Mouse (Mus musculus) kidney, postnatal 25 days (tissue): ENCODE results near the gene Rbfox2.
"Not testable (repeated sequence)": the region's sequence is repeated elsewhere in the genome, so short reads cannot be mapped to it uniquely, and the experiment has no call there.

Experiments
- DNase-seq, 2 experiments: peaks; one replicate each; pipeline ENCODE4 v3.0.0; 2021; ENCODE audit warnings: mixed read lengths in 2 of 2

Rbfox2 gene

GRCm38 (mm10) chr15:77269496-77269895 is 37.3 kb downstream of the Rbfox2 start:
- DNase-seq, result not testable (repeated sequence)

GRCm38 (mm10) chr15:77268415-77268814 is 38.4 kb downstream of the Rbfox2 start:
- no peak for DNase-seq

DNA sequence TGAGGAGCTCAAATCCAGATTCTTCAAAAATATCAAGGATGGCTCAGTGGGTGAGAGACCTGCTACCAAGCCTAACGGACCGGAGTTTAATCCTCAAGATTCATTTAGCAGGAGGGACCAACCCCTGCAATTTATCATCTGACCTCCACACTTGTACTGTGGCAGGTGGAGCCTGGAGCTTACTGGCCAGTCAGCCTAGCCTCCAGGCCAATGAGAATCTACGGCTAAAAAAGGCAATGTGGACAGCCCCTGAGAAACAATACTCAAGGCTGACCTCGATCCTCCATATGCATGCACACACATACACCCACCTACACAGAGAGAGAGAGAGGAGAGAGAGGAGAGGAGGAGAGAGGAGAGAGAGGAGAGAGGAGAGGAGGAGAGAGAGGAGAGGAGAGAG is 41.5 kb downstream of the Rbfox2 start:
- DNase-seq, result no peak

GRCm38 (mm10) chr15:77264314-77264713 is 42.5 kb downstream of the Rbfox2 start:
- DNase-seq, result peak in 1 of 2 experiments; percentile 50

DNA sequence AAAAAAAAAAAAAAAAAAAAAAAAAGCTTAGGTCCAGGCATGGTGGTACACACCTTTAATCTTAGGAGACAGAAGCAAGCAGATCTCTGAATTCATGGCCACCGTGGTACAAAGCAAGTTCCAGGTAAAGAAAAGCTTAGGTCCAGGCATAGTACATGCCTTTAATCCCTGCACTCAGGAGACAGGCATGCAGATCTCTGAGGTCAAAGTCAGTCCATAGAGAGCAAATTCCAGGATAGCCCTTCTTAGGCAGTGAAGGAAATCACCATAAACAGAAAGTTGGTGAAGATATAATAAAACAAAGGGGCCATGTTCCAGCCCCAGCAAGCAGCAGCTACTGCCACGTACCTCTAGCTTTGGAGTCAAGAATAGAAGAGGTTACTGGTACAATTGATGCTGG is 44.0 kb downstream of the Rbfox2 start:
- no peak for DNase-seq

GRCm38 (mm10) chr15:77257437-77258229 is 49.2 kb downstream of the Rbfox2 start:
- DNase-seq, result peak; percentile 71 to 72

- no peak for DNase-seq
Observed at GRCm38 (mm10) chr15:77256782-77257181, 50.0 kb downstream of the Rbfox2 start.

DNA sequence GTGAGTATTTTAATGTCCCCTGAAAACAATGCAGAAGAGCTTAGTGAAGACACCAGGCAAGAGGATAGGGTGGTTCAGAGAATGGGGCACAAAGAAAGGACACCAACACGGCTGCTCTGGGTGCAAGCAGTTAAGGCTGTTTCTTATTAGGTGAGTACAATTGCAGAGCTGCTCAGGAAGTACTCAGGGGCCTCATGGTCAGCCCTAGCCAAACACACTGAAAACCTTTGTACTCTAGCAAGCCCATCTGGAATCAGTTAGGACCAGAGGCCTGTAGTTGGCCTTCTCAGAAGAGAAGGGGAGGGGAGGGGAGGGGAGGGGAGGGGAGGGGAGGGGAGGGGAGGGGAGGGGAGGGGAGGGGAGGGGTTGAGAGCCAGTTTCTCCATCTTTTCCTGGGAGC is 52.2 kb downstream of the Rbfox2 start:
- DNase-seq, result no peak

DNA sequence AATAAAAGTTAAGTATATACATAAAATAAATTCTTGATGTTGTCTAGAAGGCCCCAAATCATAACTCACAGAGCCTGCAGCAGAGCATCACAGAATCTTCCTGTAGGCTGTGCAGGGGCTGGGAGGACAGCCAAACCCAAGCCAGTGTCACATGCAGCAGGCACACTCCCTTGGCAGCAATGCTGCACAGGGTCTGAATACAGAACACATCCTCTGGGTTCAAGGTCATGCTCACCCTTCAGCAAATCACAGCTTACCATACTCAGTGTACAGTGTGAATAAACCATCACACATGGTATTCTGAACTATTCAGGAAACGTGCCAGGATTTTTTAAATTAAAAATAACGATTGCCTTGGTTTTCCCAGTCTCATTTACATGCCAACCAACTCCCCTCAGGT is 52.7 kb downstream of the Rbfox2 start:
- peak; percentile 45 to 72 for DNase-seq

DNA sequence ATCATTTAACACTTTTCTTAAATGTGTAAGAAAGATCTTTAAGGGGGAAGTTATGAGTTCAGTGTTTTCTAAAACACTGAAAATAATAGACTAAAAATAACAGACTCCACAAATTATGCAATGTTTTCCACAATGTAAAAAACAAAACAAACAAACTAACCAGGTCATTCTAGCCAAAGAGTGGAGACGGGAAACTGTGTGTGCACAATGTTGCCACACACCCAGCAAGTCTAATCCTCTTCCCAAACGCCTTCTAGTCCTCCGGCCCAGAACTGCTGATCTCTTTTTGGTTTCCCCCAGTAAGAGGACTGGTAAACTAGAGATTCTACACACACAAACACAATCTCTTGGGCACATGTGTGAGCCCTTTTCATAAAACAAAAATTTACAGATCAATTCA is 55.1 kb downstream of the Rbfox2 start:
- DNase-seq, result no peak

DNA sequence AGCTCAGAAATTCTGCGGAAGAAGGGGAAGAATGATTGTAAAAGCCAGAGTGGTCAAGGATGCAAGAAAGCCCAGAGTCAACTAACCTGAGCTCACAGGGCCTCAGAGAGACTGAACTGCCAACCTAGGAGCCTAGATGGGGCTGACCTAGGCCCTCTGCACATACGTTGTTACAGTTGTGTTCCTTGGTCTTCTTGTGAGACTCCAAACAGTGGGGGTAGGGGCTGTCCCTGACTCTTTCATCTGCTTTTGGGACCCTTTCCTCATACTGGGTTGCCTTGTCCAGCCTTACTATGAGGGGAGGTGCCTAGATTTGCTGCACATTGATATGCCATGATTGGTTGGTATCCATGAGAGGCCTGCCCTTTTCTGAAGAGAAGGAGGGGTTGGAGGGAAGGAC is 56.0 kb downstream of the Rbfox2 start:
- no peak for DNase-seq

GRCm38 (mm10) chr15:77249421-77249820 is 57.4 kb downstream of the Rbfox2 start:
- DNase-seq, result no peak

DNA sequence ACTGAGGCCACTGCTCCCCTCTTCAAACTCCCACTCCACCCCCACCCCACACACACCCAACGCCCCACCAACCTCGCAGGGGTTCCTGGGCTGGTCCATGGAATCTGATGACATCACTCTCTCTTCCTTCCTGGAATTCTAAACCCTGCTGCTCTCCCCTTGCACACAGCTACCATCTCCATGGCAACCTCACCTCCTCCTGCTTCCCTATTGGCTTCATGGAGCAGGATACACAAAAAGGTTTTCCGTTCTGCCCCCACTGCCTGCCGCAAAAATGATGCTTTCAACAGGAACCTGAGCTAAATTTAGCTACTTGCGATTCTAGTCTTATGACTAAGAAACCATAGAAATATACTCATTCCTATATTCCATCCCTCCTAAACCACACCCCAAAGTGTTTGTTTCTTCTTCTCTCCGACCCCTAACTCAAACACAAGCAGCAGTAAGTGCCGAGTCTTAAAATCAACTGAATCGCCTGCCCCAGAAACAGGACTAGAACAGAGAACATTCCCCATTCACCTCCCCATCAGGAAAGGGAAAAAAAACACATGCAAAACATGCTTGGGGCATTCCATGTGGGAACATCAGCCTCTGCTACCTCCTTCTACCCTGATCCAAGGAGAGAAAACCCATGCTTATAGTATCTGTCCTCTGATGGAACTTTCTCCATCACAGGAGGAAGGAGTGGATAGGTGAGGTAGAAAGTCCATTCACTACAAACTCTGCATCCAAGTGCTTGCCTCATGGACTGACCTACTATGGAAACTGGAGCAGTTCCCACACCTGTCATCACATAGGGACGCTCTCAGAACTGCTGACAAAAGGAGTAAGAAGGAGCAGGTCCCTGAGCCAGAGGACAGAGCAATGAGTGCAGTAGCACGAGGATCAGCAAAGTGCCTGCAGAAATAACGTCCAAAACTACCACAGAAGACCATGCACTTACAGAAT is 61.1 kb downstream of the Rbfox2 start:
- peak; percentile 62 to 83 for DNase-seq

- no peak for DNase-seq
Observed at GRCm38 (mm10) chr15:77244634-77245033, 62.2 kb downstream of the Rbfox2 start.

GRCm38 (mm10) chr15:77243876-77244560 is 62.8 kb downstream of the Rbfox2 start:
- DNase-seq, result no peak

- DNase-seq, result no peak
Observed at GRCm38 (mm10) chr15:77240607-77241006, 66.2 kb downstream of the Rbfox2 start.

DNA sequence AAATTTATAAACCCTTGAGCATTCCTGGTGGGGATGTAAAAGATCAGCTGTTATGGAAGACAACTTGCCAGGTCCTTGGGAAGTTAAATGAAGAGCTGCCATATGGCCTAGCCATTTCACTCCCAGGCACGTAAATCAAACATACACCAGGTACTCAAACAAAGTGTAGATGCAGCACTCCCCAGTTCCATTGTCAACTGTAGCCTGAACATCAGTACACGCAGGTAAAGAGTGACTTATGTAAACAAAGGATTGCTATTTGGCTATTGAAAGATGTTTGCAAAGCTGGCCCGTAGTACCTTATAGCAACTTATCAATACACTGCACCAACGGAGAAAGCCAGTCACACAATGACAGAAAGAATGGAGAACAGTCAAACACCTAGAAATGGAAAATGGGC is 67.2 kb downstream of the Rbfox2 start:
- DNase-seq, result no peak

DNA sequence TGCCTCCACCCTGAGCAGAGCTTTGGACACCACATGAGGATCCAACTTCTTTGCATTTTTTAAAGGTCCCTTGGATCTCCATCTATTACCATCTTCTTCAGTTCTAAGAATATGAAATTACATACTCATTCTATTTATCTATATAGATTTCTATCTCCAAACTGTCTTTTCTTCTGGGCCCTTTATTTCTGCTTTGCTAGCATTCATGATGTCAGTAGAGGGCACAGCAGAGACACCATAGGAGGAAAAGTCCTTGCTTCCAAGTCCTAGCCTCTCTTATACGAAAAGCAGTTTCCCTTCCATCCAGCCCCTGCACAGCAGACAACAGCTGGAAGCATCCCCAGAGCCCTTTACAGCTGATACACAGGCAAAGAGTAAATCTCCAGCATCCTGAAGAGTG is 69.1 kb downstream of the Rbfox2 start:
- DNase-seq, result no peak

DNA sequence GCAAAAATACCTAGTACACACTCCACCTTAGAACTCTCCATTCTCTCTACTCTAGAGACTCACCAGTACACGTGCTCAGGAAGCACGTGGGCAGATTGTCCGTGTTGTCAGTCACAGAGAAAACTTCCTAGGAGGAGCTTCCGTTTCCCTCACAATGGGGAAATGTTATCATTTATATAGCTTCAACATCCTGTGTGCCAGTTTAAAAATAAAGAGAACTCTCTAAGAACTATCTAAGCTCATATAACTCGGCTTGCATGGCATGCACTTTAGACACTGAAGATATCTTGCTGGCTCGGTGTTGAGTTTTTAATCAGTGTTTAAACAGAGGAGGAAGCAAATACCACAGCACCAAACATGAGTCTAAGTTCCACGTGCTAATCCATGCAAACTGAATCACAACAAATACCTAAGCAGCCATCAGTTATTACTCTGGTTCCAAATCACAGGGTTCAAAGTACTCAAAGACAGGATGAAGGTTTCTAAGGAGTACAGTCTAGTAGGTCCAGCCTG is 70.7 kb downstream of the Rbfox2 start:
- DNase-seq, result peak; percentile 25 to 53

GRCm38 (mm10) chr15:77235551-77235950 is 71.3 kb downstream of the Rbfox2 start:
- DNase-seq, result no peak

- no peak for DNase-seq
Observed at GRCm38 (mm10) chr15:77234296-77234695, 72.5 kb downstream of the Rbfox2 start.

GRCm38 (mm10) chr15:77230144-77230543 is 76.7 kb downstream of the Rbfox2 start:
- no peak for DNase-seq

DNA sequence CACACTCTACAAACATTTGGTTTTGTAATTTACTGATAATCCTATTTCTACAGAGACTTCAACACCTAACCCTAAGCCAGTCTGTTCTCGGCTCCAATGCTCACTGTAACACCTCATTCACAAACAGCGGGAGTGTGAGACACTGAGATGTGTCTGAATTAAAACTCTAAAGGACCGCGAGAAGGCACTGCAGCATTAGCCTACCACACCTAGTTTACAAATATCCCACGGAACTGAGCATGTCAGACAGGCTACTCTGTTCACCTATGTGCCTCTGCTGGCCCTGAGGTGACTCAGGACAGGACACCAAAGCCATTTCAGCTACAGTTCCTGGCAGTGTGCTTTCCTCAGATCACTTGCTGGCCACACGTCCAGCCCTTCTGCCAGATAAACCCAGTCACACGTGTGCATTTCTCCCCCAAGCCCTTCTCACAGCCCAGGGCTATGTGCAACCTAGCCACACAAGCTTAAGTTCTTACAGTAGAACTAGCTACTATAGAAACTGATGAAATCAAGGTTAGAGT is 79.9 kb downstream of the Rbfox2 start:
- no peak for DNase-seq
